Mouse (Mus musculus): Measurements from ENCODE around the gene Taf15.
A peak's percentile ranks its signal among the peaks of the same experiment; 100 is the strongest.

Gene Taf15

DNA sequence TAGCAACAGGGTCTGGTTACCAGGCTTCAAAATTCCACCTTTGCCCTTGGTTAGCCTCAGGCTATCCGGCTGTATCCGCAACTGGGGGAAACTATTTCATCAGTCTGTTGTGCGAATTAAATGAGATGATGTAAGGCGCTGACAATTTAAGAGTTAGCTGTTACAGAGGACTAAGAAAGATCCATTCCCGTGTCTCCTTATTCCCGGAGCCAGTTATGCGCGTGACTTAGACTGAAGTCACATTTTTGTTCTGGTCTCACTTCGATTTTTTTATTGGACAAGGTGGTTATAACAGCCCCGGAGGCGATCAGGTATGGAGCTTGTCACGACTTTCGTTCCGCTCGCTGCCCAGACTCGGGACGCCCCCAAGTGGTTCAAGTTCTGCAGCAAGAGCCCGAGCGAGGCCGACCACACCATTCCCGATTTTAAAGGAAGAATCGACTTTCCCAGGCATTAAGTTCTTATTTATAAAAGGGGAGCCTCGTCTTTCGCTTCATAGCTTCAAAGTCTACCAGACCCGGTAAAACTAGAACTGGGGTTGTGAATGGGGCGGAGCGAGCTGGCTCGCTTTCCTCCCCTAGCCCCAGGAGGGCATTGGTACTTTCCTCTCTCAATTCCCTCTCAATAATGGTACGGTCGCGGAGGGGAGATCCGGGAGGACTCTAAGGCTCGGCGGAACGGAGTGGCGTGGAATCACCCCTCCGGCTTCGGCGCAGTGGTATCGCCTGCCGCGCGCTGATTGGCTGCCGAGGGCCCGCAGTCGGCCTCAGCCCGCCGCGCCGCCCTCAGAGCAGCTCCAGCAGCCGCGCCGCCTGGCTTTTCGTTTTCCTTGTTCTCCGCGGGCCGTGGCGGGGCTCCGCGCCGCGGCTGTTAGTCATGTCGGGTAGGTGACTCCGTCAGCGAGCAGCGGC is at the start of gene Taf15:
Gene Taf15 (plus strand): TSS at position 763 of the 911 bp plus-strand sequence.
- DNase-seq = peak; percentile 98

DNA sequence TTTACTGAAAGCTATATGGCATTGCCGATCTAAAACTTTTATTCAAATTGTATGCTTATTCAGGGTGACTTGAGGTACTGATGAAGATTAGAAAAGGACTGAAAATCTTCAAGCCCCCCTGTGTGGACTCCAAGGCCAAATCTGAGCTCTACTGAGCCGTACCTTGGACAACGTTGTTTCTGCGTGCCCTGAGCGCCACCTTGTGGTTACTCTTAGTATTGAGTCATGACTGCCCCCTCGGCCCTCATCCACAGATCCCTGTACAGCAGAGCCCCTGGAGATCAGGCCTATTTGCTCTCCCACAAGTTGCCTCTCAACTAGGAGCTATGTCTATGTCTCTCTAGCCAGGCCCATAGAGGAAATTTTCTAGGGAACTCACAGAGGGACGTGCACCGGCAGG is 48.2 kb upstream of the Taf15 start:
- DNase-seq = peak; percentile 83

DNA sequence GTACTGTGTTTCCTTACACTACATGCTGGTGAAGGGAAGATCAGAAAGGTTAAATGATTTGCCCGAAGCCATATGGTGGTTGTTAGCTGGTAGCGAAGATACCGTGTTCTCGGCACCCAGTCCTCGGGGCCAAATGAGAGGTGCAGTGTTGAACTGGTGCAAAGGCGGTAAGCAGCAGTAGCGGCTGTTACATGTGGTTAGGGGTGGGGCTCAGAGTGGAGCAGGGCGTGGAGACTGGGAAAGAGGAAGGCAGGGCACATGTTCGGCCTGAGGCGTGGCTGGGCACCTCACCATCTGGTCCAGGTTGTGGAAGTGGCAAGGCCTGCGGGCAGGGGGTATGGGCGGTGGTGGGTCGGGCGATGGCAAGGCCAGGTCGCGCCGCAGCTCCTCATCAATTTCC is 45.9 kb upstream of the Taf15 start:
- peak; percentile 55 for DNase-seq

- no peak for DNase-seq
These were observed 43.5 kb upstream of the Taf15 start, which contains the start of gene Gas2l2 for GRCm38 (mm10) chr11:83429355-83429754. Gene Gas2l2, minus strand, starts transcription at chr11:83429455.

DNA sequence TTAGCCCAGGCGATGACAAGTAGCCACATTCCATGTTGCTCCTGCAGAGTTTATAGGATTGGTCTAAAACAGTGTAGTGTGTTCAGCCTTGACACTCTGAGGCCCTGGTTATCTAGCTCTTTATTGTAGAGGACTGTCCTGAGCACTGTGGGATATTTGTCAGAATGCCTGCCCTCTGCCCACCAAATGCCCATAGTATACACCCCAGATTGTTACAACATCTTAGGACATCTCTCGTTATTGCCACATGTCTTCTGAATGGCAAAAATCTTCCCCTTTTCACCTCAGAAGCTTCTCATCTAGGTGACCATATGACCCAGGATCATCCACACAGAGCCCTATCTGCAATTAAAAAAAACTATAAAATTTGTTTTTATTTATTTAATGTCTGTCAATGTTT is 40.4 kb upstream of the Taf15 start:
- no peak for DNase-seq

DNA sequence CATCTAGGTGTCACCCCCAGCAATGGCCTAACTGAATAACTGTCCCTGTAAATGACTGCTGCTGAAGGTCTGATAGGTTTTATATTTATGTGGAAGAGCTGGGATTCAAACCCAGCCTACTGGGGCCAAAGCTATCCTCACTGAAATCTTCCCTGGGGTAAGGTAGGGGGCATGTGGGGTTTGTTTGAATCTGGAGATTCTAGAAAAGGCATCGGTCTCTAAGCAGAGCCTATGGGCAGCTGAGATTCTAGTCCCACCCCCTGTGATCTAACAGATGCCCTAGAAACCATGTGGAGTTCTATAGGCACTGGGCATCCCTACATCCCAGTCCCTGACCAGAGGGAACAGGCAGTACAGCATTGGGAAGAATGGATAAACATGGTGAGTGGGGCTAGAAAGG is 35.5 kb upstream of the Taf15 start, which contains the start of gene 1700020L24Rik:
Gene 1700020L24Rik (plus strand): TSS at position 301 of the 400 bp plus-strand sequence.
- no peak for DNase-seq

GRCm38 (mm10) chr11:83439426-83440060 is 33.3 kb upstream of the Taf15 start:
- no peak for DNase-seq

- peak; percentile 92 for DNase-seq
These were observed 32.5 kb upstream of the Taf15 start for GRCm38 (mm10) chr11:83440081-83441064.

DNA sequence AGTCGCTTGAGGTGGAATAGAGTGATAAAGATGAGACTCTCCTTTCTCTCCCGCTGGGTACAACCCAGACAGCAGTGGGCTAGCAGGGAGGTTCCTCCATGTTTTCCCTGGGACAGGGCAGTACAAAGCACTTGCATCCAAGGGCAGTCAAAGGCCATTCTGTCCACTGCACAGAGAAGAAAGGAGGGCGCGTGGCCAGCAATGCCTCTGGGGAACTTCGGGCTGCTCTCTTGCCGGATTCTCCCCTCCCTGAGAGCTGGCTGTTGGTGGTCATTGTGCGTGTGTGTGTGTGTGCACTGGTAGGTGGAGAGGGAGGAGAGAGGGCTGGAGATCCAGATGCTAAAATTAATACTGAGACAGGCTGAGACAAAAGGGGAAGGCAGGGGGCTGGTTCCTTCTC is 31.7 kb upstream of the Taf15 start:
- DNase-seq = no peak

DNA sequence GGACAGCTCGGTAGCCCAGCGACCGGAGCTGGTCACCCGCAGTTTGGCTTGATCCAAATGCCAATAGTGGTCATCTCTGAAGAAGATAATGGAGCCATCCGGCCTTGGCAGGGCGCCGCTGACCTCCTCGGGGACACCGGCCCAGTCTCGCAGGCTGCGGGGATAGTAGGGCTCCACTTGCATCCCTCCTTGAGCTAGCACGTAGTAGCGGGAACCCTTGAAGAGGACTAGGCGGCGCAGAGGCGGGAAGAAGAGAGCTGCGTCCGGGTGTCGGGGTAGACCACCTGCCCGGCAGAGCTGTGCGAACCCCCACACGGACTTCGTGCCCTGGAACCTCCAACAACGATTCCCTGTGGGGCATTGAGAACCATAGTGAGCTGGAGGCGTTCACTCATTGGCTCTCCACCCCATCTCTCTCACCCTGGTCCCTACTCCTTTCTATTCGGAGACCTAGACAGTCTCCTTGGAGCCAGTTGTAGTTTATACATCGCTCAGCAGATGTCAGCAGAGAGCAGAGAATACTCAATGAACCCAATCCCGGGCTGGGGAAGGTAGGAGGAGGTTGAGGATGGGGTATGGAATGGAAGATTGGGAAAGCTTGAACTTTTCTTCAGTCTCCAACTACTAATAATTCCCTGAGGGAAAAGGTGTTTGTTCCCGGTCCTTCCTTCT is 30.2 kb upstream of the Taf15 start:
- peak; percentile 90 for DNase-seq

- DNase-seq = no peak
These were observed 29.1 kb upstream of the Taf15 start for GRCm38 (mm10) chr11:83443824-83444223.

DNA sequence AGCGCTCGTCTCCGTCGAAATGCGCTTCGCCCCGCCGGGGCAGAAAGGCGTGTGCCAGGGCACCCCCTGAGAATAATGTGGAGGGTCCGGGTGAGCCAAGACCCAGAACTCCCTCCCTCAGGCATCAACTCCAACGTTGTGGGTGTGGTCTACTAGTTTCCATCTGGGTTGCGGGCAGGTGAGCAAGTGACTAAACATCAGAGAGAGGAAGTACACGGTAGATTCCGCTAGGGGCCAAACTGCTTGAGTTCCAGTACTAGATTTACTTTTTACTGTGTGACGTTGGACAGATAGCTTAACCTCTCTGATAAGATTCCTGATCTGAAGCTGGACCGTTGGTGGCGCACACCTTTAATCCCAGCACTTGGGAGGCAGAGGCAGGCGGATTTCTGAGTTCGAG is 27.9 kb upstream of the Taf15 start:
- no peak for DNase-seq

DNA sequence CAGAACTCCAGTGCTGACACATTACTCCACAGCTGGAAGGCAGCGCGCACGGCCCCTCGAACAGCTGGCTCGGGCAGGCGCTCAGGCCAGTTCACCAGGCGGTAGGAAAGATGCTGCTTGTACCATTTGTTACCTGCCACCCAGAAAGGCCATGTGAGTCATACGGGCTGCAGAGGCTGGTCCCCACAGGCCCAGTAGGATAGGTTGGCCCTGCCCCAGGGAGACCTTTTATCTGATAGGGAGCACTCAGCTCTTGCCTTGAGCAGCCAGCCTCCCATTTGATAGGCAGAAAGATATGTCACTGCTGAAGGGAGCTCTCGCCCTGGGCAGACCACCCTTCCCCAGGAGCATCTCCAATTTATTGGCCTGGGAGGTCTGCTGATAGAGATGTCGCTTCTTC is 25.3 kb upstream of the Taf15 start:
- DNase-seq = no peak

- peak; percentile 55 for DNase-seq
These were observed 24.6 kb upstream of the Taf15 start for GRCm38 (mm10) chr11:83448021-83448926.

DNA sequence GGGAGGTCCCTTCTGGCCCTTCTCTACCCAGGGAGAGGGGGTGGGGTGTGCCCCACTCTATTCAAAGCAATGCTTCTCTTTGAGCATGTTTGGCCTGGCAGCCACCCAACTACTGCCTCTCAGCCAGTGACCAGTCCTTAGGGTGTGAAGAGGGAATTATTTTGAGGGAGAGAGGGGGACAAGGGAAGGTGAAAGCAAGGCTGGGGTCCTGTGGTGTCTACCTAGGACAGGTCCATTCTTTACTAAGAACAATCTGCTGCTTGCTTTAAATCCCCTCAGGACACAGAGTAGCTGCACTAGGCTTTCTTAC is 24.0 kb upstream of the Taf15 start:
- peak; percentile 83 for DNase-seq

DNA sequence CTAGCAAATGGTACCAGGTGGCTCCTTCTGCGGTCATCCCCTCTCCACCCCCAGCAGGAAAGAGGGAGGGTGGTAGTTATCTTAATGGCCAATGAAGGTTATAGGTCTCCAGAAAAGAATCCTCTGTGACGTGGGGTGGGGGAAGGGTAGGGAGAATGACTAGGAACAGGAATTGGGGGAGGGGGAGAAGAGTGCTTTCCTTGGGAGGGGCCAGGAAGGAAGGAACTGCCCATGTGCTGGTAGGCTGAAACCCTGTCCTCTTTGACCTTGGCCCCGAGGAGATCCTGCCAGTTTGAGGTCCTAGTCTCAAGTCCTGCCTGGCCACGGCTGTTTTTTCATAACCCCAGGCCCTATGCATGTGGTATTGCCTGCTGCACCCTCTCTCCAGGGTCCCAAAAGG is 23.6 kb upstream of the Taf15 start:
- DNase-seq = peak; percentile 44

DNA sequence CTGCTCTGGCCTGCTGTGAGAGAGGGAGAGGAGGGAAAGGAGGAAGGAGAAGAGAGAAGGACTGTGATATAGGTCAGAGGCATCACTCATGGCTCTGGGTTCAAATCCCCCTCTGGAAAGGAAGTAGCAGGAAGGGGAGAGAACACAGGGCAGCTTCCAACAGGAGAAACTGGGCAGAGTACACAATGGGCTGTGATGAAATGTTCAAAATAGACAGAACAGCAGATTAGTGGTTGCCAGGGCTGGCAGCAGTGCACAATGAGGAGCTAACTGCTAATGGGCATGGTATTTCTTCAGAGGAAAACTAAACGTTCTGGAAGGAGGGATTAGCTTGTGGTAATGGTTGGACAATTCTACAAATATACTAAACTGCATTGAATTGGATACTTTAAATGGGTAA is 22.3 kb upstream of the Taf15 start:
- no peak for DNase-seq

DNA sequence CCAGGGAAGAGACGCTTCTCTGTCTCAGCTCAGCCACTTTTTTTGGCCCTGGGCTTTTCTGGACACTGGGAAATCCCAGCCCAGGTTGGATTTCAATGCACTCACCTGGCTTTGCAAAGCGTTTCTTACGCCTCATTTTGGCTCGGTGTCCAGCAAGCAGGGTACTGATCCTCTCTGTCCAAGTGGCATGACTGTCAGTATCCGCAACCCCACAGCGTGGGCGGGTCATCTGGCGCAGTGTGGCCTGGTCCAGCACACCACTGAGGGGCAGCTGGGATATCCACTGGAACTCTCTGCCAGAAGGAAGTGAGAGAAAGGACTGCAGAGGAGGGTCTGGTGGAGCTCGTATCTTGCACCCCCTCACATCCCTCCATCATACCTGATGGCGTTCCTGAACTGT is 21.6 kb upstream of the Taf15 start:
- DNase-seq = no peak

DNA sequence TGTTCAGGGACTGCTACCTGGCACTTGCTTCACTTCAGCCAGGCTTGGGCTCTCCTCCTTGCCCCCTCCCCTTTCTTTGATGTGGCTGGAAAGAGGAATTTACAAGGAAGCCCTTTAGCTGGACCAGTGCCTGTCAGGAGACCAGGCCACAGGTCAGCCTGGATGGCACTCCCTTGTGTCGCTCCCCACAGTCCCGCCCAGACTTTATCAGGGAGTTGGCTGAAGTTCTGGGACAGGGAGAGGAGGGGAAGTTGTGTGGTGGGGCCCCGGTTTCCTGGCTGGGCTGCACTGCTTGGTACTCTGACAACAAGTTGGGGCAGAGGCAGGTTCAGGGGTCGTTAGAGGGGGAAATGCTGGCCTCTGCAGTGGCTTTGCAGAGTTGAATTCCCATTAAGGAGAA is 18.3 kb upstream of the Taf15 start:
- DNase-seq = peak; percentile 78

DNA sequence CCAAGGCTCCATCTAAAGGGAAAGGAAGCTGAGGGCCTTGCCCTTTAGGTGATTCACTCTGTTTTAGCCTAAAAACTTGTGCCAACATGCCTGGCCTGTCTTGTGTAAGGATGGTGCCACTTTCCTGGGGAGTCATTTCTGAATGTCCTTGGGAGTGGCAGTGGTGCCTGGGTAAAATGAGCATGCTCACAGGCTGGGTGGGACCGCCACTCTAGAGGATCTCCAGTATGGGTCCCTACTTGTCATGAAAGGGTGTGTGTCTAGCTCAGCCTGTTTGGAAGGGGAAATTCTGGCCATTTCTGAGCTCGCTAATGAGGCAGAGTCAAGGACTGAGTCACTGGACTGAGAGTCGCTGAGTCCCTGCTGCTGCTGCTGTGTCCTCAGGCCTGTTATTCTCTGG is 17.3 kb upstream of the Taf15 start:
- DNase-seq = no peak

DNA sequence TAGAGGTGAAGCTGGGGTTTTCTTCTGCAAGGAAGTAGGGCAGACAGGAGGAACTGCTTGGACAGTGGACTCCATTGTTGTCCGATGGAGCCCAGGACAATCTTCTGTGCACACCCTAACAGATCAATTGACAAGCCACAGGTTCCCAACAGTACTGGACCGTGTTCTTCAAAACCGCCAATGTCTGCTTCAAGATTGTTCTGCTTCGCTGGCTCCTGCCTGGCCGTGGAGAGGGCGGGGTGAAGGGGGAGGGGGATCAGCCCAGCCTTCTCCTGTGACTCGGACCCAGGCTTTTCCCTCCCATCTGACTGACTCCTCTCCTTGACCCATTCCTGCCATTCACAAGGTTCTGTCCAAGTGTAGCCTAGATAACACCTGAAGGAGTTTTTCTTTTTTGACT is 15.6 kb upstream of the Taf15 start:
- no peak for DNase-seq
